Mouse (Mus musculus): ENCODE measurements around the gene Olfr1271. TPM values are rescaled to one million over a fixed set of nuclear protein-coding genes. Genes with fewer than 3 reads are reported as not detected.

The Olfr1271 gene
- not detected for total RNA-seq (2023)

DNA sequence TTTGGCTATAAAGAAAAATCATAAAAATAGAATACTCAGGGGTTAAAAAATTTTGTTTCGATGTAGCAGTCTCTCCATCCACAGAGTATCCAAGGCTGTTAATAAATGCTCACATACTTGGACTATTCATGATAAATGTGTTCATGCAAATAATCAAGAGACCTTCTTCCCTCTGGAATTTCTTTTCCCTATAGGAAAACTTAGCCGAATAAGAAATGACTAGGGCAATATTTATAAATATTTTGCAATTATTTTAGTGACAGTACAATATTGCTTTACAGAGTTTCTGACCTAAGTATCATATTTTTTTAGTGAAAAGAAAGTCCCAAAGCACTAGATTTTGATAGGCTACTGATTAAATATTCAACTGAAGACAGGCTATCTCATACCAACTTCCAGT lies at the start of gene Olfr1271:
Olfr1271 (minus strand) TSS at position 101 of the 400 bp plus-strand sequence.

DNA sequence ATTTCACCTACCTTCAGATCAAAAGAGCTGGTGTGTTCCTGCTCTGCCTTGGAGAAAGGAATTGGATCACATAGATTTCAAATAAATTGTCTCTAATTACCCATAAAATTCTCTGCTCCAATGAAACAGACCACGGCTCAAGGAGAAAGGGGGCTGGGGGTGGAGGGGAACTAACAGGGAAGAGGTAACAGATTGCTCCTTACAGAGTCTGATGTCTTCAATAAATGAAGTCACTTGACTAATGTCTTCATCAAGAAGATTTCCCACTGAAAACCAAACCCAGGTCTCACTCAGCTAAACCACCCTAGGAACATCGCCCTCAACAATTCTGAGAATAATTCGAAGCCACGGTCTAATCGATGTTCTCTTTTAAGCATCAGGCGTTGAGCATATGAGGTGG lies 21.9 kb upstream of the Olfr1271 start, which contains the start of gene Olfr1272:
Olfr1272 (minus strand) TSS at position 101 of the 400 bp plus-strand sequence.

GRCm38 (mm10) chr2:90257492-90257891 lies 13.3 kb downstream of the Olfr1271 start, which contains the start of gene Olfr142:
Olfr142 (minus strand) TSS chr2:90257592.

GRCm38 (mm10) chr2:90224393-90224792 lies 46.4 kb downstream of the Olfr1271 start, which contains the start of gene Olfr1506:
Olfr1506 (minus strand) TSS chr2:90224493.

Other genes starting within 250 kb of the Olfr1271 start
- not detected for gene Olfr1264, start 245.5 kb downstream of the Olfr1271 start, total RNA-seq (2023)
- not detected for gene Olfr1265, start 235.7 kb downstream of the Olfr1271 start, total RNA-seq (2023)
- not detected for gene Olfr140, start 207.4 kb downstream of the Olfr1271 start, total RNA-seq (2023)
- gene Olfr1269, start 149.6 kb downstream of the Olfr1271 start, total RNA-seq (2023), result not detected
- gene Olfr32, start 128.7 kb downstream of the Olfr1271 start, total RNA-seq (2023), result not detected
- not detected for gene Olfr1270, start 117.9 kb downstream of the Olfr1271 start, total RNA-seq (2023)
- gene Olfr1506, start 46.5 kb downstream of the Olfr1271 start, total RNA-seq (2023), result under 1 TPM in 1 of 2 experiments, not detected in 1; 0.22 TPM
- not detected for gene Olfr142, start 13.4 kb downstream of the Olfr1271 start, total RNA-seq (2023)
- not detected for gene Olfr1272, start 21.8 kb upstream of the Olfr1271 start, total RNA-seq (2023)
- not detected for gene Gm13769, start 51.2 kb upstream of the Olfr1271 start, total RNA-seq (2023)
- gene Olfr1274-ps, start 127.7 kb upstream of the Olfr1271 start, total RNA-seq (2023), result not detected

Data from neutrophil, adult 59 days (primary cell).